Mouse (Mus musculus) WW6 (cell line): ENCODE results near the gene Fam110c.

Experiments
- DNase-seq: peaks from one replicate; pipeline ENCODE4 v3.0.0-alpha.2; 2013; ENCODE audit warnings: low read depth, low spot score

The Fam110c gene

GRCm38 (mm10) chr12:31101821-31102220 is 28.2 kb downstream of the Fam110c start:
- no peak for DNase-seq

- no peak for DNase-seq
These were observed 42.4 kb downstream of the Fam110c start for GRCm38 (mm10) chr12:31116005-31116466.

- no peak for DNase-seq
These were observed 46.9 kb downstream of the Fam110c start for GRCm38 (mm10) chr12:31120535-31120934.

GRCm38 (mm10) chr12:31122892-31123622 is 49.4 kb downstream of the Fam110c start:
- DNase-seq, result no peak

GRCm38 (mm10) chr12:31126071-31126470 is 52.4 kb downstream of the Fam110c start:
- no peak for DNase-seq

GRCm38 (mm10) chr12:31129548-31129947 is 55.9 kb downstream of the Fam110c start:
- DNase-seq, result no peak
